Mouse (Mus musculus) 3134 (cell line): ENCODE results near the gene Nat9.

Experiments
- DNase-seq: peaks from one replicate; pipeline ENCODE4 v3.0.0-alpha.2; 2011; ENCODE audit warnings: low spot score; ENCODE audit not compliant: insufficient read length; ENCODE audit errors: extremely low read depth

Nat9 gene

GRCm38 (mm10) chr11:115157933-115158719 lies 29.5 kb downstream of the Nat9 start:
- DNase-seq, result no peak

- no peak for DNase-seq
Observed at GRCm38 (mm10) chr11:115155053-115155634, 32.5 kb downstream of the Nat9 start.

- DNase-seq, result no peak
Observed at GRCm38 (mm10) chr11:115153699-115154292, 33.9 kb downstream of the Nat9 start.

DNA sequence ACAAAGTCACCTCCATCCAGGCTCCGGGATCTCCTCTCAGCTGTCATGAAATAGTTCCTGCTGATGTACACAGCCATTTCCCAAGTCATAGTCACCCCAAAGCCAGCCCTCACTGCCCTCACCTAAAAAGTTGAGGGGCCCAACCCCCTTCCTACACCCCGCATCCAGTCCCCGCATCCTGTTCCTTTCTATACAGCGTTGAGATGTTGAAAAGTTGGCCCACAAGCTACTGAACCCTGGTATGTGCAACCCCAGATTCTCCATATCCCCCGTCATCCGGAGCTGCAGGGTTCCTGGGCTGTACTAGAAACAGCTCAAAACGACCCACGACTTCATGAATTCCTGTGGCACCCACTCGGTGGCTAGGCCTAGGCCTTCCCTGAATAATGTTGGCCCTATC lies 34.6 kb downstream of the Nat9 start:
- no peak for DNase-seq

DNA sequence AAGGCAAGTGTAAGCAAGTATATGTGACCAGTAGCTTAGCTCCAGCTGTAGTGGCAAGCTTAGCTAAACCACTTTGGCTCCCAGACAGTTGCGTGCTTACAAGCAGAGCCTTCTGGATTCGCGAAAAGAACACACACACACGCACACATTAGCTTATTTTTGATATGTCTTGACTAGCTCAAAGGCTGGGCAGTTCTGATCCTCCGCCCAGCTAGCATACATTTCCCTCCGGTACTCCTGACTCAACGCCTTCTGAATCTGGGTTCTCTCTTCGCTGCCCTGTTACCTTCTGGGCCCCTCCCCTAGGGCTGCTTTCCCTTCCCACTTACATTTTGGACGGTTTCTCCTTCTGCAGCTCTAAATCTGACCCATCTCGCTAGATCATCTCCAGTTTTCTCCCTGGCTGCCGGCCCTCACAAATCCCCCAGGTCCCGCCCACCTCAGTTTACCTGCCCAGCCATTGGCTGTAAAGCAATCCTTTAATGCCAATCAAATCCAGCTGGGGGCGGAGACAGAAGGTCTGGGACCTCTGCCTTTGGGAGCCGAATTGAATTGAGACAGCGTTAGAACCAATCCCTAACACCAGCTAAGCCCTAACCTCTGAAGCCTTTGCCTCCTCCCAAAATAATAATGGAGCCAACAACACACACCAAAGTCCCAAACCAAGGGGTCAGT lies 35.8 kb downstream of the Nat9 start:
- no peak for DNase-seq

DNA sequence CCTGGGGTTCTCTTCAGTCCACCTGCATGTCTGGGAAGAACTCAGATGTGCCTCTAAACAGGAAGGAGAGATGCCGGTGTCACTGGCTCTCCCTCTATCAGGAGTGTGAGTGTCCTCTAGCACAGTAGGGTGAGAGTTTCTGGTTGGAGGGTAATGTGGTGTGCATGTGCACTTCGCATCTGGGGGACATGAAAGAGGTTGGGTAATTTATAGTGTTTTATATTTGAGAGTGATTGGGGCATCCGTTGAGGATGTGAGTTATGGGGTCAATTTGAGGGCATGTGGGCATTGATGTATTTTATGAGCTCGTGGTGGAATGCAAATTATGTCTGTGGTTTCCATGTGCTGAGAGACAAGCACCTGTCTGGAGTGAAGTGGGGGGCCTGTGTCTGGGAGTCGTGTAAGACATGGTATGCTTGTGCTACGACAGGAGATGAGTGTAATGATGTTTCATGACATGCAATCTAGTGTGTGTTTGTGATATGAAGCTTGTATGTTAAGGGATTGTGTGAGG lies 36.9 kb downstream of the Nat9 start:
- no peak for DNase-seq

GRCm38 (mm10) chr11:115147813-115148212 lies 39.8 kb downstream of the Nat9 start:
- peak; percentile 61 for DNase-seq

DNA sequence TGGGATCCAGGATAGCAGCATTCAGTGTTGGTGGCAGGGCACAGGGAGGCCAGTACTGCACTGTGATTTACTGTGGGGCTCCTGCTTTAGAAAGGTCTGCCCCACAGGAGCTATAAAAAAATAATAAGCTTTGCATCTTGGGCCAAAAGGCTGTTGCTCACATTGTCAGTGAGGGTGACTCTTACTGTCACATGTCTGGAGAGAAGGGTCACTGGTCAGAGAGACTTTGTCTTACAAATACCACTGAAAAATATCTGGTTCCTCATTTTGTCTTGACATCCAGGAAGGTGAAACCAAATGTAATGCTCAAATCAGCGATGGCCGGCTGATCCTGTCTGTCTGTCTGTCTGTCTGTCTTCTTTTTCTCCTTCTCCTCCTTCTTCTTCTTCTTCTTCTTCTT lies 45.7 kb downstream of the Nat9 start:
- no peak for DNase-seq

DNA sequence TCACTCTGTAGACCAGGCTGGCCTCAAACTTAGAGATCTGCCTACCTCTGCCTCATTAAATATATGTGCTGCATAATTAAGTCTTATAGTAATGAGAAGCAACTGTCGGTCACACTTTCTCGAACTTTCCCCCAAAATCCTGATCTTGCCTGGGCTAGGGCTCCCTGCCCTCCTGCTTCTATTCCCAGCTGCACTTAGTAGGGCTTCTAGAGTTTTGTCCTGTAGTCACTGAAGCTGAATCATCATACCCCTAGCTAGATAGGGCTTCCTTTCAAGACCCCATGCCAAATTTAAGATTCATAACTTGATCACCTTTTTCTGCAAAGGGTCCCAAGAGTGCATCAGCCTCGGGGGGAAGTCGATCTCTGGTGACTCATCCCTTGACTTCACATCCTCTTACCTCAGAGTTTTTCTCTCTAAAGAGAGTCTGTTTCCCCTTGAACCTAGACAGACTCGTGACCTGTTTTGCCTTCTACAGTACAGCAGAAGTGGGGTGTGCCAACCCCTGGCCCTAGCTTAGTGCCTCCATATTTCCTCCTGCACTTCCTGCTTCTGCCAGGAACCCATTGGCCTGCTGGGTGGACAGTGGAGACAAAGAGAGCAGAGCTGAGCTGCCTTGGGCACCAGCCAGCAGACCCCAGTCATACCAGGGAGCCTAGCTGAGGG lies 48.9 kb downstream of the Nat9 start:
- DNase-seq, result no peak

- DNase-seq, result no peak
Observed at GRCm38 (mm10) chr11:115133800-115134199, 53.9 kb downstream of the Nat9 start, which contains the start of gene Cd300lf. Cd300lf (minus strand) TSS chr11:115133992.
